ENCODE assay signal across 8 mouse cellular contexts in genomic region chr2:21204912-21205830, GRCm38 (mm10). TPM values are rescaled to one million over a fixed set of nuclear protein-coding genes. Genes with fewer than 3 reads are reported as not detected.
DNase-seq lines count a peak whose midpoint lies in the region; ATAC-seq lines count a peak whose summit lies in the region.

Gene Enkur, minus strand, starts transcription at chr2:21205365.
Gene Thnsl1, plus strand, starts transcription at chr2:21205724.

- no peaks in the 10 kb centered on the region for H3K27me3 ChIP-seq in hindbrain, embryonic 15.5 days

- ATAC-seq in hindbrain, embryonic 15.5 days (ENCODE audit: low FRiP score, low read depth) = peak; percentile 99

- H3K9ac ChIP-seq in hindbrain, embryonic 15.5 days = peak within 1 kb of the TSS; percentile 77

- H3K4me1 ChIP-seq in hindbrain, embryonic 15.5 days (replicated peaks) = peaks cover 21% of the 10 kb centered on the region

- 0 out of 2 replicates have a peak, but pooled peaks cover under 1% of the 10 kb centered on the region for H3K36me3 ChIP-seq in hindbrain, embryonic 15.5 days

- whole genome bisulfite sequencing in hindbrain, embryonic 15.5 days = 3% methylated on average over 43 of the region's 43 CpGs

- no peaks in the 10 kb centered on the region for H3K9me3 ChIP-seq in hindbrain, embryonic 15.5 days

- H3K4me3 ChIP-seq in hindbrain, embryonic 15.5 days = peak within 1 kb of the TSS; percentile 72

- DNase-seq in T-cell, adult 2 months (ENCODE audit: low spot score) = peak; percentile 99
- peak; percentile 98 for DNase-seq in cerebellum, postnatal 36 days
- peak; percentile 97 for DNase-seq in frontal cortex, postnatal 36 days (ENCODE audit: low spot score in 2 of 2)
- peak; percentile 94 for DNase-seq in left cerebral cortex, adult 11 months (ENCODE audit: low spot score)
- DNase-seq in lung, postnatal 4 days = peak; percentile 98 to 99
- peak; percentile 97 for DNase-seq in retina, postnatal 7 days (ENCODE audit: low read depth, low spot score)
- peak; percentile 88 for DNase-seq in urinary bladder, adult 2 months (ENCODE audit: low spot score)

- H3K27ac ChIP-seq in hindbrain, embryonic 15.5 days (replicated peaks) = peak within 1 kb of the TSS; percentile 89

- H3K4me2 ChIP-seq in hindbrain, embryonic 15.5 days = peak within 1 kb of the TSS; percentile 84

RNA-seq across cellular contexts. Expression of gene Enkur, which starts in this region (rescaled TPM):
- polyA plus RNA-seq in hindbrain, embryonic 15.5 days (2015; fragmentation: Nextera tagmentation; extraction: Ambion mirVana) = 5.3 and 5.4 TPM in 2 replicates
- polyA plus RNA-seq in urinary bladder, adult 2 months (2012; rRNA removed) = 1.4 and 2.4 TPM in 2 replicates

RNA-seq across cellular contexts. Expression of gene Thnsl1, which starts in this region (rescaled TPM):
- 20.7 and 22.6 TPM in 2 replicates for polyA plus RNA-seq in hindbrain, embryonic 15.5 days (2015; fragmentation: Nextera tagmentation; extraction: Ambion mirVana)
- 5.8 and 6.0 TPM in 2 replicates for polyA plus RNA-seq in urinary bladder, adult 2 months (2012; rRNA removed)

Comparison
In these comparisons a context has a peak if more than half of its experiments do, and no peak if none do; other contexts are left out.
1. Peak in every context shown above with its lines: DNase-seq, ATAC-seq, H3K4me3 ChIP-seq and H3K27ac ChIP-seq.